Mouse (Mus musculus): ENCODE data around the gene Rpl3.

- no peak for TF ChIP-seq GATA1 (IDR thresholded peaks at IDR 0.05; ENCODE audit: borderline replicate concordance, low read length)
- no peak for TF ChIP-seq FLI1 (IDR thresholded peaks at IDR 0.05; ENCODE audit: low read length)
Observed at GRCm38 (mm10) chr15:80100871-80101270, 9.2 kb upstream of the Rpl3 start.

All from megakaryocyte, embryonic 14.5 days (primary cell).